Mouse (Mus musculus): ENCODE data around the gene Fbxo42. TPM values are rescaled to one million over a fixed set of nuclear protein-coding genes. Genes with fewer than 3 reads are reported as not detected.

Fbxo42 gene
- total and polyA plus RNA-seq, 3 experiments: 11.2 to 260 (median 23.1) TPM

GRCm38 (mm10) chr4:141178500-141178899 lies 30.8 kb downstream of the Fbxo42 start:
- H3K27ac ChIP-seq (ENCODE audit: control insufficient read depth, low read depth, low read length): no peak overlapping the region
- H3K36me3 ChIP-seq (ENCODE audit: control insufficient read depth in 1 of 2, insufficient read depth in 2 of 2, low read length in 2 of 2): peaks cover 0 to 3% of the 10 kb centered on the region in 2 experiments; a peak in 2 of 4 replicates
- no peaks in the 10 kb centered on the region; the same call in 1 of the 2 replicates for H3K79me2 ChIP-seq (ENCODE audit: control insufficient read depth, insufficient read depth, low read length, poor library complexity)

GRCm38 (mm10) chr4:141180831-141181230 lies 33.1 kb downstream of the Fbxo42 start:
- H3K4me3 ChIP-seq (ENCODE audit: control insufficient read depth in 1 of 2, insufficient read depth in 1 of 2, low read depth in 2 of 2, low read length in 2 of 2): no peak overlapping the region
- H3K36me3 ChIP-seq (ENCODE audit: control insufficient read depth in 1 of 2, insufficient read depth in 2 of 2, low read length in 2 of 2): peaks cover 0 to 2% of the 10 kb centered on the region in 2 experiments; a peak in 2 of 4 replicates
- no peak for DNase-seq (ENCODE audit: low read depth, low spot score)

More at GRCm38 (mm10) chr4:141178500-141178899, 30.8 kb downstream of the Fbxo42 start:
- TF ChIP-seq SIN3A (IDR thresholded peaks at IDR 0.05; ENCODE audit: low read length): no peak
- no peak for TF ChIP-seq EP300 (IDR thresholded peaks at IDR 0.05; ENCODE audit: low read depth in 1 of 2, low read length in 2 of 2)
- TF ChIP-seq MXI1 (IDR thresholded peaks at IDR 0.05; ENCODE audit: low read depth, low read length): no peak
- TF ChIP-seq MAX (IDR thresholded peaks at IDR 0.05; ENCODE audit: low read length): no peak
- no peak for TF ChIP-seq MYC (IDR thresholded peaks at IDR 0.05; ENCODE audit: low read depth, low read length)
- no peak for TF ChIP-seq TCF12 (IDR thresholded peaks at IDR 0.05; ENCODE audit: low read depth, low read length)
- TF ChIP-seq TAL1 (IDR thresholded peaks at IDR 0.05; ENCODE audit: low read length): no peak
- no peak for TF ChIP-seq HCFC1 (IDR thresholded peaks at IDR 0.05; ENCODE audit: low read depth, low read length)
- no peak for TF ChIP-seq BHLHE40 (IDR thresholded peaks at IDR 0.05; ENCODE audit: borderline replicate concordance, low read depth, low read length)
- TF ChIP-seq MYB (IDR thresholded peaks at IDR 0.05; ENCODE audit: low read depth, low read length): no peak
- no peak for TF ChIP-seq KAT2A (conservative IDR thresholded peaks at IDR 0.05; ENCODE audit: low read depth, low read length)
- TF ChIP-seq MEF2A (IDR thresholded peaks at IDR 0.05; ENCODE audit: extremely low read depth, insufficient replicate concordance, low read depth, low read length, poor library complexity, severe bottlenecking): no peak
- no peak for TF ChIP-seq ZNF384 (IDR thresholded peaks at IDR 0.05; ENCODE audit: low read depth, low read length)
- TF ChIP-seq POLR2A (IDR thresholded peaks at IDR 0.05; ENCODE audit: control insufficient read depth in 1 of 2, insufficient read depth in 1 of 2, low read depth in 1 of 2, low read length in 2 of 2, poor library complexity in 1 of 2): no peak
- no peak for TF ChIP-seq NELFE (IDR thresholded peaks at IDR 0.05; ENCODE audit: low read depth, low read length)
- no peak for TF ChIP-seq POLR2AphosphoS2 (IDR thresholded peaks at IDR 0.05; ENCODE audit: low read length)
- no peak for DNase-seq (ENCODE audit: low read depth, low spot score)
- Histone ChIP-seq H3K4me3 (ENCODE audit: control insufficient read depth in 1 of 2, insufficient read depth in 1 of 2, low read depth in 2 of 2, low read length in 2 of 2) (no peak overlapping the region), H3K9ac (ENCODE audit: control insufficient read depth, low read depth, low read length, poor library complexity, severe bottlenecking) (no peak overlapping the region), H3K4me1 (ENCODE audit: control insufficient read depth in 1 of 2, insufficient read depth in 2 of 2, low read length in 2 of 2) (no peaks in the 10 kb centered on the region), H3K27me3 (ENCODE audit: control insufficient read depth in 1 of 2, insufficient read depth in 2 of 2, low read length in 2 of 2) (no peaks in the 10 kb centered on the region), H3K9me3 (replicated peaks; ENCODE audit: insufficient read depth, low read length) (no peaks in the 10 kb centered on the region)

More at GRCm38 (mm10) chr4:141180831-141181230, 33.1 kb downstream of the Fbxo42 start:
- Histone ChIP-seq H3K9ac (ENCODE audit: control insufficient read depth, low read depth, low read length, poor library complexity, severe bottlenecking) (no peak overlapping the region), H3K27me3 (ENCODE audit: control insufficient read depth in 1 of 2, insufficient read depth in 2 of 2, low read length in 2 of 2) (no peaks in the 10 kb centered on the region), H3K9me3 (replicated peaks; ENCODE audit: insufficient read depth, low read length) (no peaks in the 10 kb centered on the region), H3K79me2 (ENCODE audit: control insufficient read depth, insufficient read depth, low read length, poor library complexity) (no peaks in the 10 kb centered on the region; the same call in 1 of the 2 replicates), H3K27ac (ENCODE audit: control insufficient read depth, low read depth, low read length) (no peak overlapping the region), H3K4me1 (ENCODE audit: control insufficient read depth in 1 of 2, insufficient read depth in 2 of 2, low read length in 2 of 2) (no peaks in the 10 kb centered on the region)
- TF ChIP-seq ETS1 (IDR thresholded peaks at IDR 0.05; ENCODE audit: low read depth, low read length) (no peak), USF2 (IDR thresholded peaks at IDR 0.05; ENCODE audit: borderline replicate concordance in 1 of 2, insufficient read depth in 1 of 2, low read depth in 1 of 2, low read length in 2 of 2) (no peak), JUND (IDR thresholded peaks at IDR 0.05; ENCODE audit: low read depth, low read length) (no peak), CHD1 (IDR thresholded peaks at IDR 0.05; ENCODE audit: low read depth, low read length) (no peak), KAT2A (conservative IDR thresholded peaks at IDR 0.05; ENCODE audit: low read depth, low read length) (no peak), EP300 (IDR thresholded peaks at IDR 0.05; ENCODE audit: low read depth in 1 of 2, low read length in 2 of 2) (no peak), MAFK (IDR thresholded peaks at IDR 0.05; ENCODE audit: borderline replicate concordance, low read depth, low read length) (no peak), MAZ (IDR thresholded peaks at IDR 0.05; ENCODE audit: low read depth, low read length) (no peak), ZNF384 (IDR thresholded peaks at IDR 0.05; ENCODE audit: low read depth, low read length) (no peak), CHD2 (IDR thresholded peaks at IDR 0.05; ENCODE audit: low read length) (no peak), GATA1 (IDR thresholded peaks at IDR 0.05; ENCODE audit: low read depth, low read length) (no peak)
